Mouse (Mus musculus) lung, postnatal 25 days (tissue): Measurements from ENCODE around the gene Gm17361.
"Not testable (repeated sequence)": the region's sequence is repeated elsewhere in the genome, so short reads cannot be mapped to it uniquely, and the experiment has no call there.

Source experiments
- DNase-seq: peaks from one replicate; pipeline ENCODE4 v3.0.0; 2022; ENCODE audit warnings: low spot score

Gene Gm17361

DNA sequence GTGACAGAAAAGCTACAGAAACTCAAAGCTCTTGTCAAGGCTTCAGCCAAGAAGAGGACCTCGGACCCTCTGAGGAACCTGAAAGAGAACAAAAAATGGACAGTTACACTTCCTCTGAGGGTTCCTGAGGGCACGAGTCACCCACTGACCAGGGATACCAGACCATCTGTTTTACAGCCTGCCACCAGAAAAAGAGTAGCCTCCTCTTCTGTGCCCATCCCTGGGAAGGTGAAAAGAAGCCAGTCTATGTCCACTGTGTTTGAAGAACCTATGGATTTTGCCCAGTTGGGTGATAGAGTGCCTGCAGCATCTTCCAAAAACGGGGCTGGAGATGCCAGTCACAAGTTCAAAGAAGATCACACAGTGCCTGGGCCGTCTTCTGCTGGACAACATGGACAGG, at the start of gene Gm17361:
TSS of gene Gm17361 (plus strand) at position 301 of the 400 bp plus-strand sequence.
- DNase-seq, result not testable (repeated sequence)
